In the genomic region with DNA sequence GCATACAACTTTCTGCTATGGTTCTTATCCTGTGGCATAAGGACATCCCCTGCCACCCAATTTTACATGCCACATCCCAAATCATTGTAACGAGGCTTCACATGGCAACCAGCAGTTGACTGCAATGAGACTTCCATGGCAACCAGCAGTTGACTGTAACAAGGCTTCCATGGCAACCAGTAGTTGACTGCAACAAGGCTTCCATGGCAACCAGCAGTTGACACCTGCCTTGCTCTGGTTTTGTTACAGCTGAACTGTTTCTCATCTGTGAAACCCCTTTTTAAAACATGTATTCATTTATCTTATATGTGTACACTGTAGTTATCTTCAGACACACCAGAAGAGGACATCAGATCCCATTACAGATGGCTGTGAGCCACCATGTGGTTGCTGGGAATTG, we compare ENCODE assay signal across 19 mouse cellular contexts.
"Had no signal": no experiment of that assay in that cellular context is flagged by ENCODE, and none has a peak within 500 bp of the region (broad histone marks: within the 10 kb centered on the region; RNA-seq: fewer than 3 reads in every experiment).

No protein-coding gene starts in this region.

- H3K4me1 ChIP-seq: limb, embryonic 12.5 days; lung, embryonic 15.5 days; megakaryocyte, embryonic 14.5 days; midbrain, embryonic 12.5 days; stomach, embryonic 15.5 days had no signal

- H3K27ac ChIP-seq: kidney, postnatal 0 days; limb, embryonic 12.5 days; liver, embryonic 13.5 days; lung, embryonic 15.5 days; macrophage; midbrain, embryonic 12.5 days; neural tube, embryonic 13.5 days; stomach, embryonic 15.5 days had no signal

- H3K4me3 ChIP-seq: limb, embryonic 12.5 days; liver, embryonic 13.5 days; lung, embryonic 15.5 days; megakaryocyte, embryonic 14.5 days; midbrain, embryonic 12.5 days; neural tube, embryonic 13.5 days; stomach, embryonic 15.5 days had no signal

- H3K9ac ChIP-seq: limb, embryonic 12.5 days; liver, embryonic 13.5 days; liver, postnatal 0 days; lung, embryonic 15.5 days; midbrain, embryonic 12.5 days; neural tube, embryonic 13.5 days; stomach, embryonic 15.5 days had no signal

- DNase-seq: kidney, adult 11 months; kidney, adult 9 months; kidney, postnatal 36 days; layer of hippocampus, adult 9-11 months; layer of hippocampus, postnatal 36 days; liver; liver, embryonic 13.5 days; liver, postnatal 0 days; lung, postnatal 14 days; right cerebral cortex, postnatal 4 days; thymus, postnatal 36 days had no signal

- ATAC-seq: liver, postnatal 0 days had no signal

- H3K9me3 ChIP-seq: limb, embryonic 12.5 days; liver, embryonic 13.5 days; lung, embryonic 15.5 days; midbrain, embryonic 12.5 days; neural tube, embryonic 13.5 days; stomach, embryonic 15.5 days had no signal

- H3K36me3 ChIP-seq: limb, embryonic 12.5 days; liver, embryonic 13.5 days; lung, embryonic 15.5 days; midbrain, embryonic 12.5 days; neural tube, embryonic 13.5 days; stomach, embryonic 15.5 days had no signal

- H3K4me2 ChIP-seq: limb, embryonic 12.5 days; liver, embryonic 13.5 days; lung, embryonic 15.5 days; midbrain, embryonic 12.5 days; neural tube, embryonic 13.5 days; stomach, embryonic 15.5 days had no signal

- H3K27me3 ChIP-seq: limb, embryonic 12.5 days; liver, embryonic 13.5 days; lung, embryonic 15.5 days; megakaryocyte, embryonic 14.5 days; midbrain, embryonic 12.5 days; neural tube, embryonic 13.5 days; stomach, embryonic 15.5 days had no signal
